Mouse (Mus musculus): Measurements from ENCODE around the gene Ric8a. TPM values are rescaled to one million over a fixed set of nuclear protein-coding genes. Genes with fewer than 3 reads are reported as not detected.

Ric8a gene
- polyA plus RNA-seq (2016; fragmentation: Nextera tagmentation; extraction: Ambion mirVana), result 89.1 and 94.8 TPM in 2 replicates

- ATAC-seq (ENCODE audit: low FRiP score, low read depth), result peak; percentile 75
- under 1% methylated on average over 50 of the region's 50 CpGs for WGBS
- H3K4me1 ChIP-seq, result peaks cover 38% of the 10 kb centered on the region
- peaks cover 60% of the 10 kb centered on the region for H3K36me3 ChIP-seq
- H3K9ac ChIP-seq, result peak within 1 kb of the TSS; percentile 94
- peak within 1 kb of the TSS; percentile 97 for H3K4me2 ChIP-seq (replicated peaks)
- no peaks in the 10 kb centered on the region for H3K9me3 ChIP-seq
- peak within 1 kb of the TSS; percentile 69 for H3K27ac ChIP-seq
- H3K4me3 ChIP-seq, result peak within 1 kb of the TSS; percentile 80
- H3K27me3 ChIP-seq (replicated peaks), result no peaks in the 10 kb centered on the region
Observed at GRCm38 (mm10) chr7:140856785-140857549, at the start of gene Ric8a. Gene Ric8a (plus strand): TSS chr7:140856957.

- ATAC-seq (ENCODE audit: low FRiP score, low read depth), result no peak
- no peak overlapping the region for H3K9ac ChIP-seq
- H3K4me3 ChIP-seq, result no peak overlapping the region
- H3K4me1 ChIP-seq, result no peaks in the 10 kb centered on the region
- peaks cover 26% of the 10 kb centered on the region; the same call in 1 of the 2 replicates for H3K36me3 ChIP-seq
- no peak overlapping the region for H3K27ac ChIP-seq
- no peaks in the 10 kb centered on the region for H3K27me3 ChIP-seq (replicated peaks)
- WGBS, result 90% methylated on average over 6 of the region's 6 CpGs
- no peak overlapping the region for H3K4me2 ChIP-seq (replicated peaks)
- H3K9me3 ChIP-seq, result no peaks in the 10 kb centered on the region
Observed at GRCm38 (mm10) chr7:140810496-140810895, 46.3 kb upstream of the Ric8a start.

- Histone ChIP-seq H3K4me2 (replicated peaks) (no peak overlapping the region), H3K27ac (no peak overlapping the region), H3K9ac (no peak overlapping the region), H3K36me3 (peaks cover 26% of the 10 kb centered on the region; the same call in 1 of the 2 replicates), H3K9me3 (no peaks in the 10 kb centered on the region), H3K4me1 (no peaks in the 10 kb centered on the region), H3K27me3 (replicated peaks) (no peaks in the 10 kb centered on the region), H3K4me3 (no peak overlapping the region)
- 87% methylated on average over 13 of the region's 13 CpGs for WGBS
- no peak for ATAC-seq (ENCODE audit: low FRiP score, low read depth)
Observed at GRCm38 (mm10) chr7:140811714-140812113, 45.0 kb upstream of the Ric8a start.

DNA sequence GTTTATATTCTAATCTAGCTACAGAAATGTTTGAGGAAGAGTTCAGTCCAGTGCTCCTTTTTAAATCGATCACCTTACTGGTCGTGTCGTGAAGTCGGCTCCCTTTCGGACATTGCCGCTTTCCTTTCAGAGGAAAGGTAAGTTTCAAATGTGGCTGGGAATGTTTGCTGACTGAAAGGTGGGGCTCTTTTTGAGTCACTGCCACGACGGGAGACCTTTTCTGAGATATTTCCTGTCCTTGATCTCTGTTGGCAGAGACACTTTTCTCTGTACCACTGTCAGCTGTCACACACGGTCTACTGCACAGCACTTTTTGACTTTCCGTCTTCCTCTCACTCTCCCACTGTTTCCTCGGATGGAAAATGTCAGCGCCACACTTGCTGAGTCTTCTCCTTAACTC, 43.9 kb upstream of the Ric8a start:
- ATAC-seq (ENCODE audit: low FRiP score, low read depth), result no peak
- Histone ChIP-seq H3K36me3 (peaks cover 26% of the 10 kb centered on the region; the same call in 1 of the 2 replicates), H3K4me2 (replicated peaks) (no peak overlapping the region), H3K27ac (no peak overlapping the region), H3K4me1 (no peaks in the 10 kb centered on the region), H3K27me3 (replicated peaks) (no peaks in the 10 kb centered on the region), H3K4me3 (no peak overlapping the region), H3K9me3 (no peaks in the 10 kb centered on the region), H3K9ac (no peak overlapping the region)
- WGBS, result 96% methylated on average over 12 of the region's 12 CpGs

- no peak overlapping the region for H3K4me3 ChIP-seq
- H3K9ac ChIP-seq, result no peak overlapping the region
- no peaks in the 10 kb centered on the region for H3K4me1 ChIP-seq
- H3K27ac ChIP-seq, result no peak overlapping the region
- no peak overlapping the region for H3K4me2 ChIP-seq (replicated peaks)
- H3K27me3 ChIP-seq (replicated peaks), result no peaks in the 10 kb centered on the region
- ATAC-seq (ENCODE audit: low FRiP score, low read depth), result no peak
- no peaks in the 10 kb centered on the region for H3K9me3 ChIP-seq
- no peaks in the 10 kb centered on the region for H3K36me3 ChIP-seq
- 67% methylated on average over 4 of the region's 4 CpGs for WGBS
Observed at GRCm38 (mm10) chr7:140820173-140820572, 36.6 kb upstream of the Ric8a start.

DNA sequence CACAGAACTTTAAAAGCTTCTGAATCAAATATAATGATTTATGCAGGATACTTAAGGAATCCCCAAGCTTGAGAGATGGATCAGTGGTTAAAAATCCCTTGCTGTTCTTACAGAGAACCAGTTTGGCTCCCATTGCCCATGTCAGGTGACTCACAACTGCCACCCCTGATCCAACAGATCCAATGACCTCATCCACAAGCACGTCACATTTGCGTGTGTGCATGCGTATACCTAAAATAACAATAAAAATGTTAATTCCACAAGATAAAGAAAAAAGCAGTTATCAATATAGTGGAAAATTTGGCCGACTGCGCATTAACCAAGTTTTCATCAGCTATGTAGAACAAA, 35.5 kb upstream of the Ric8a start:
- Histone ChIP-seq H3K9ac (no peak overlapping the region; the same call in 1 of the 2 replicates), H3K9me3 (no peaks in the 10 kb centered on the region), H3K4me2 (replicated peaks) (peak overlapping the region; percentile 70), H3K36me3 (no peaks in the 10 kb centered on the region), H3K27ac (no peak overlapping the region), H3K4me1 (no peaks in the 10 kb centered on the region), H3K4me3 (peak overlapping the region; percentile 50), H3K27me3 (replicated peaks) (no peaks in the 10 kb centered on the region)
- WGBS, result 55% methylated on average over 5 of the region's 5 CpGs
- peak; percentile 57; the same call in 1 of the 2 replicates for ATAC-seq (ENCODE audit: low FRiP score, low read depth)

GRCm38 (mm10) chr7:140821653-140822329, 35.0 kb upstream of the Ric8a start, which contains the start of gene Zfp941:
Gene Zfp941 (minus strand): TSS chr7:140822178.
- no peaks in the 10 kb centered on the region for H3K27me3 ChIP-seq (replicated peaks)
- peak within 1 kb of the TSS; percentile 68 for H3K27ac ChIP-seq
- peak; percentile 90 for ATAC-seq (ENCODE audit: low FRiP score, low read depth)
- H3K4me2 ChIP-seq (replicated peaks), result peak within 1 kb of the TSS; percentile 70
- no peaks in the 10 kb centered on the region for H3K36me3 ChIP-seq
- no peaks in the 10 kb centered on the region for H3K4me1 ChIP-seq
- WGBS, result 1% methylated on average over 21 of the region's 21 CpGs
- peak within 1 kb of the TSS; percentile 64 for H3K9ac ChIP-seq
- H3K9me3 ChIP-seq, result no peaks in the 10 kb centered on the region
- H3K4me3 ChIP-seq, result peak within 1 kb of the TSS; percentile 50

GRCm38 (mm10) chr7:140822731-140823130, 34.0 kb upstream of the Ric8a start:
- Histone ChIP-seq H3K9ac (no peak overlapping the region), H3K4me3 (no peak overlapping the region), H3K9me3 (no peaks in the 10 kb centered on the region), H3K27ac (no peak overlapping the region), H3K4me2 (replicated peaks) (no peak overlapping the region), H3K36me3 (no peaks in the 10 kb centered on the region), H3K27me3 (replicated peaks) (no peaks in the 10 kb centered on the region), H3K4me1 (no peaks in the 10 kb centered on the region)
- WGBS, result 89% methylated on average over 4 of the region's 4 CpGs
- no peak for ATAC-seq (ENCODE audit: low FRiP score, low read depth)

DNA sequence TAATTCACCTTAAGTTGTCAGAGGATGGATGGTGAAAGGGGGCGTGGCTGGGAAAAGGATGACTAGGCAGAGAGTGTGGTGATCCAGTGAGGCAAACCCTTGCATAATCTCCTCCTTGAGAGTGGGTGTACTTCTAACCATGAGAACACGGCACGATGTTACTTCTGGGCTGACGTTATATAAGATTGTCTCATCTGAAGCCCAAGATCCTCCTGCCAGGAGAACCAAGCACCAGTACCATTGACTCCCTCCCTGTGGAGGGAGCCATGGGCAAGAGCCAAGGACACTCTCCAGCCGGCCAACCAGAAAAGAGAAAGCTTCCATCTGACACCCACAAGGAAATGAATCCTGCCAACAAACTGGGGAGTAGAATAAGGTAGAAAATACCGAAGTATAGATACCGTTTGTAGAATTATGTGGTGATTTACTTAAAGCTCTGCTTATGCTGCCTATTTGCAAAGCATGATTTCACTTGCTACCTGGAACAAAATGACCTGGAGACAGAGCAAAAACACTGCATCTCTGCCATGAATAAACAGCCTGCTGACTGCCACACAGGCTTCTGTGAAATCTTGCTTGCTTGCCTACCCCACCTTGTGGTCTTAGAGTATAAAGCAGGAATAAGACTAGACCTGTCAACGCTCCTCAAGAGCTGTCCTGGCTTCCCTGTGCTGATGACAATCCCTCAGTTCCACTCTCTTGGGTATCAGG, 28.4 kb upstream of the Ric8a start:
- Histone ChIP-seq H3K4me3 (no peak overlapping the region), H3K36me3 (no peaks in the 10 kb centered on the region), H3K4me1 (no peaks in the 10 kb centered on the region), H3K4me2 (replicated peaks) (no peak overlapping the region), H3K27ac (no peak overlapping the region), H3K9me3 (no peaks in the 10 kb centered on the region), H3K9ac (no peak overlapping the region), H3K27me3 (replicated peaks) (no peaks in the 10 kb centered on the region)
- 41% methylated on average over 8 of the region's 8 CpGs for WGBS
- ATAC-seq (ENCODE audit: low FRiP score, low read depth), result no peak

DNA sequence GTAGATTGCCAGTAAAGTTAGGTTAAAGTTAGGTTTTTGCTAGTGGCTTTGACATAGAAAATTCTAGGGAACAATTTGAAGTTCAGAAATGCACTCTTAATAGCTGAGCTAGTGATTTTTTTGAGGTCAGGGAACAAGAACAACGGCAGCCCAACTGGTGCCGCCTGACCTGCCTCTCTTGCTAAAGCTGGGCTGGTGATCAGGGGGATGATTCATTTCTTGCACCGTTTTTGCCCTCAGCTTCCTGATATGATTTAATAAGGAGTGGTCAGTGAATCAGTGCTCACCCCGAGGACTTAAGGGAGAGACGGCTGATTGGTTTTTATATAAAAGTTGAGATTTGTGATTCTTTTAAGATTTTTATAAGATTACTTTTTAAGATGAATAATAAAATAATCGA, 25.3 kb upstream of the Ric8a start:
- no peak for ATAC-seq (ENCODE audit: low FRiP score, low read depth)
- H3K36me3 ChIP-seq, result no peaks in the 10 kb centered on the region
- WGBS, result 76% methylated on average over 6 of the region's 6 CpGs

GRCm38 (mm10) chr7:140833341-140833740, 23.4 kb upstream of the Ric8a start:
- no peaks in the 10 kb centered on the region for H3K36me3 ChIP-seq
- no peaks in the 10 kb centered on the region for H3K9me3 ChIP-seq
- no peaks in the 10 kb centered on the region for H3K27me3 ChIP-seq (replicated peaks)
- no peak overlapping the region for H3K4me2 ChIP-seq (replicated peaks)
- H3K4me1 ChIP-seq, result no peaks in the 10 kb centered on the region
- H3K9ac ChIP-seq, result no peak overlapping the region
- ATAC-seq (ENCODE audit: low FRiP score, low read depth), result no peak
- H3K4me3 ChIP-seq, result no peak overlapping the region
- H3K27ac ChIP-seq, result no peak overlapping the region
- 82% methylated on average over 4 of the region's 4 CpGs for WGBS

More for the DNA sequence above, 25.3 kb upstream of the Ric8a start:
- Histone ChIP-seq H3K4me3 (no peak overlapping the region), H3K9me3 (no peaks in the 10 kb centered on the region), H3K27me3 (replicated peaks) (no peaks in the 10 kb centered on the region), H3K4me1 (no peaks in the 10 kb centered on the region), H3K4me2 (replicated peaks) (no peak overlapping the region), H3K27ac (no peak overlapping the region), H3K9ac (no peak overlapping the region)

Data from neural tube, embryonic 12.5 days (tissue).